Mouse (Mus musculus): ENCODE data around the gene Gpatch2l.

The Gpatch2l gene

GRCm38 (mm10) chr12:86241604-86242536 lies at the start of gene Gpatch2l:
TSS of gene Gpatch2l (plus strand) at chr12:86241858.
- DNase-seq (ENCODE audit: low spot score) = peak; percentile 95

GRCm38 (mm10) chr12:86192036-86192449 lies 49.6 kb upstream of the Gpatch2l start:
- no peak for DNase-seq (ENCODE audit: low spot score)

GRCm38 (mm10) chr12:86196944-86197343 lies 44.7 kb upstream of the Gpatch2l start:
- DNase-seq (ENCODE audit: low spot score) = no peak

GRCm38 (mm10) chr12:86203443-86204057 lies 38.1 kb upstream of the Gpatch2l start:
- no peak for DNase-seq (ENCODE audit: low spot score)

- no peak for DNase-seq (ENCODE audit: low spot score)
These were observed 30.5 kb upstream of the Gpatch2l start for GRCm38 (mm10) chr12:86211099-86211520.

- DNase-seq (ENCODE audit: low spot score) = peak; percentile 54
These were observed 28.8 kb upstream of the Gpatch2l start for GRCm38 (mm10) chr12:86212693-86213470.

- no peak for DNase-seq (ENCODE audit: low spot score)
These were observed 27.5 kb upstream of the Gpatch2l start for GRCm38 (mm10) chr12:86214201-86214600.

GRCm38 (mm10) chr12:86216687-86217421 lies 24.8 kb upstream of the Gpatch2l start:
- DNase-seq (ENCODE audit: low spot score) = no peak

- no peak for DNase-seq (ENCODE audit: low spot score)
These were observed 21.2 kb upstream of the Gpatch2l start for GRCm38 (mm10) chr12:86220200-86221021.

GRCm38 (mm10) chr12:86221074-86221703 lies 20.5 kb upstream of the Gpatch2l start:
- no peak for DNase-seq (ENCODE audit: low spot score)

GRCm38 (mm10) chr12:86234295-86234694 lies 7.4 kb upstream of the Gpatch2l start:
- no peak for DNase-seq (ENCODE audit: low spot score)

- no peak for DNase-seq (ENCODE audit: low spot score)
These were observed 2.9 kb upstream of the Gpatch2l start for GRCm38 (mm10) chr12:86238736-86239135.

- DNase-seq (ENCODE audit: low spot score) = no peak
These were observed 905 bp downstream of the Gpatch2l start for GRCm38 (mm10) chr12:86242563-86242962.

GRCm38 (mm10) chr12:86243936-86244335 lies 2.3 kb downstream of the Gpatch2l start:
- DNase-seq (ENCODE audit: low spot score) = no peak

- DNase-seq (ENCODE audit: low spot score) = no peak
These were observed 8.5 kb downstream of the Gpatch2l start for GRCm38 (mm10) chr12:86250183-86250582.

GRCm38 (mm10) chr12:86254910-86255309 lies 13.3 kb downstream of the Gpatch2l start:
- no peak for DNase-seq (ENCODE audit: low spot score)

- DNase-seq (ENCODE audit: low spot score) = no peak
These were observed 30.0 kb downstream of the Gpatch2l start for GRCm38 (mm10) chr12:86271626-86272025.

- DNase-seq (ENCODE audit: low spot score) = no peak
These were observed 32.6 kb downstream of the Gpatch2l start for GRCm38 (mm10) chr12:86274246-86274645.

GRCm38 (mm10) chr12:86275731-86276130 lies 34.1 kb downstream of the Gpatch2l start:
- no peak for DNase-seq (ENCODE audit: low spot score)

- no peak for DNase-seq (ENCODE audit: low spot score)
These were observed 34.8 kb downstream of the Gpatch2l start for GRCm38 (mm10) chr12:86276463-86276862.

All from ovary, postnatal 36 days (tissue).